Comparison of ENCODE assay signal across 8 mouse cellular contexts in genomic region chr17:83955058-83955697, GRCm38 (mm10).
DNase-seq lines count a peak whose midpoint lies in the region; ATAC-seq and TF ChIP-seq lines count a peak whose summit lies in the region.

No protein-coding gene starts in this region.

- WGBS in embryonic facial prominence, embryonic 12.5 days = 61% methylated on average over 10 of the region's 10 CpGs
- 70% methylated on average over 10 of the region's 10 CpGs for WGBS in intestine, embryonic 16.5 days
- WGBS in midbrain, embryonic 10.5 days = 62% methylated on average over 10 of the region's 10 CpGs

- peaks cover 28 to 50% of the 10 kb centered on the region in 2 experiments for H3K4me1 ChIP-seq in MEL (ENCODE audit: control insufficient read depth in 1 of 2, insufficient read depth in 2 of 2, low read length in 2 of 2)
- peaks cover 71% of the 10 kb centered on the region for H3K4me1 ChIP-seq in embryonic facial prominence, embryonic 12.5 days
- peaks cover 68% of the 10 kb centered on the region for H3K4me1 ChIP-seq in intestine, embryonic 16.5 days (ENCODE audit: control insufficient read depth, insufficient read depth, low read length)
- peaks cover 86% of the 10 kb centered on the region for H3K4me1 ChIP-seq in midbrain, embryonic 10.5 days

- no peak for TF ChIP-seq EP300 in MEL (IDR thresholded peaks at IDR 0.05; ENCODE audit: low read depth in 1 of 2, low read length in 2 of 2)

- peak; percentile 18; the same call in 1 of the 2 replicates for ATAC-seq in embryonic facial prominence, embryonic 12.5 days (ENCODE audit: insufficient number of reproducible peaks, insufficient read depth, low FRiP score, low TSS enrichment)
- no peak for ATAC-seq in intestine, embryonic 16.5 days

- DNase-seq in MEL (ENCODE audit: low read depth, low spot score) = peak; percentile 34
- DNase-seq in midbrain, embryonic 10.5 days (ENCODE audit: low spot score) = no peak
- DNase-seq in urinary bladder, postnatal 25 days (ENCODE audit: low spot score) = no peak
- no peak for DNase-seq in left cerebral cortex, postnatal 14 days (ENCODE audit: low spot score in 2 of 2)
- DNase-seq in frontal cortex, adult 2 months (ENCODE audit: extremely low spot score in 1 of 2, low spot score in 1 of 2) = no peak
- no peak for DNase-seq in adrenal gland, postnatal 4 days (ENCODE audit: low spot score in 2 of 2)

- no peak for TF ChIP-seq CTCF in MEL (IDR thresholded peaks at IDR 0.05 in 2 of 3, conservative IDR thresholded peaks at IDR 0.05 in 1 of 3; ENCODE audit: control insufficient read depth in 1 of 3, insufficient read depth in 1 of 3, low read depth in 2 of 3, low read length in 3 of 3, poor library complexity in 1 of 3, severe bottlenecking in 1 of 3)

- peaks cover 0 to 35% of the 10 kb centered on the region in 2 experiments; a peak in 2 of 4 replicates for H3K36me3 ChIP-seq in MEL (ENCODE audit: control insufficient read depth in 1 of 2, insufficient read depth in 2 of 2, low read length in 2 of 2)
- no peaks in the 10 kb centered on the region for H3K36me3 ChIP-seq in embryonic facial prominence, embryonic 12.5 days
- no peaks in the 10 kb centered on the region for H3K36me3 ChIP-seq in intestine, embryonic 16.5 days (ENCODE audit: control insufficient read depth, insufficient read depth, low read length)
- no peaks in the 10 kb centered on the region for H3K36me3 ChIP-seq in midbrain, embryonic 10.5 days

- no peaks in the 10 kb centered on the region for H3K27me3 ChIP-seq in MEL (ENCODE audit: control insufficient read depth in 1 of 2, insufficient read depth in 2 of 2, low read length in 2 of 2)
- H3K27me3 ChIP-seq in embryonic facial prominence, embryonic 12.5 days = no peaks in the 10 kb centered on the region
- no peaks in the 10 kb centered on the region for H3K27me3 ChIP-seq in intestine, embryonic 16.5 days (replicated peaks; ENCODE audit: control insufficient read depth, insufficient read depth, low read length)
- peaks cover 6% of the 10 kb centered on the region for H3K27me3 ChIP-seq in midbrain, embryonic 10.5 days (ENCODE audit: low read depth, poor library complexity, severe bottlenecking)

- H3K9ac ChIP-seq in MEL (ENCODE audit: control insufficient read depth, low read depth, low read length, poor library complexity, severe bottlenecking) = peak overlapping the region; percentile 59; the same call in 1 of the 2 replicates
- H3K9ac ChIP-seq in embryonic facial prominence, embryonic 12.5 days = peak overlapping the region; percentile 1; the same call in 1 of the 2 replicates
- H3K9ac ChIP-seq in intestine, embryonic 16.5 days (ENCODE audit: low read depth, low read length) = 0 out of 2 replicates have a peak overlapping the region, but pooled peaks have one; percentile 58

- TF ChIP-seq POLR2A in MEL (IDR thresholded peaks at IDR 0.05; ENCODE audit: control insufficient read depth in 1 of 2, insufficient read depth in 1 of 2, low read depth in 1 of 2, low read length in 2 of 2, poor library complexity in 1 of 2) = no peak

- H3K79me2 ChIP-seq in MEL (ENCODE audit: control insufficient read depth, insufficient read depth, low read length, poor library complexity) = 0 out of 2 replicates have a peak, but pooled peaks cover 2% of the 10 kb centered on the region

- peak overlapping the region; percentile 92 for H3K27ac ChIP-seq in MEL (ENCODE audit: control insufficient read depth, low read depth, low read length)
- peak overlapping the region; percentile 95 for H3K27ac ChIP-seq in embryonic facial prominence, embryonic 12.5 days
- H3K27ac ChIP-seq in intestine, embryonic 16.5 days (ENCODE audit: low read length) = peak overlapping the region; percentile 94
- H3K27ac ChIP-seq in midbrain, embryonic 10.5 days (replicated peaks) = peak overlapping the region; percentile 93

- no peak overlapping the region; a peak in 1 of 4 replicates for H3K4me3 ChIP-seq in MEL (ENCODE audit: control insufficient read depth in 1 of 2, insufficient read depth in 1 of 2, low read depth in 2 of 2, low read length in 2 of 2)
- no peak overlapping the region for H3K4me3 ChIP-seq in embryonic facial prominence, embryonic 12.5 days
- H3K4me3 ChIP-seq in intestine, embryonic 16.5 days (ENCODE audit: low read length) = no peak overlapping the region
- H3K4me3 ChIP-seq in midbrain, embryonic 10.5 days = no peak overlapping the region

- H3K9me3 ChIP-seq in MEL (replicated peaks; ENCODE audit: insufficient read depth, low read length) = no peaks in the 10 kb centered on the region
- H3K9me3 ChIP-seq in embryonic facial prominence, embryonic 12.5 days = no peaks in the 10 kb centered on the region
- no peaks in the 10 kb centered on the region for H3K9me3 ChIP-seq in intestine, embryonic 16.5 days (ENCODE audit: control insufficient read depth, low read length)
- no peaks in the 10 kb centered on the region for H3K9me3 ChIP-seq in midbrain, embryonic 10.5 days (replicated peaks)

- no peak overlapping the region for H3K4me2 ChIP-seq in embryonic facial prominence, embryonic 12.5 days (replicated peaks)
- H3K4me2 ChIP-seq in intestine, embryonic 16.5 days (ENCODE audit: low read depth, low read length) = no peak overlapping the region

- intact Hi-C loops in left cerebral cortex, postnatal 14 days (cut with DNase I) = no loop called here

- TF ChIP-seq RAD21 in MEL (IDR thresholded peaks at IDR 0.05; ENCODE audit: low read depth, low read length) = no peak

TF ChIP-seq in MEL, 35 proteins besides CTCF, POLR2A, EP300 and RAD21:
- TF ChIP-seq MYB (IDR thresholded peaks at IDR 0.05; ENCODE audit: low read depth, low read length) = no peak

Comparison
In these comparisons a context has a peak if more than half of its experiments do, and no peak if none do; other contexts are left out.
1. H3K9ac ChIP-seq: peak in every context shown above with its lines; median percentile 59 in MEL; 58 in intestine, embryonic 16.5 days; 1 in embryonic facial prominence, embryonic 12.5 days.